In the genomic region with DNA sequence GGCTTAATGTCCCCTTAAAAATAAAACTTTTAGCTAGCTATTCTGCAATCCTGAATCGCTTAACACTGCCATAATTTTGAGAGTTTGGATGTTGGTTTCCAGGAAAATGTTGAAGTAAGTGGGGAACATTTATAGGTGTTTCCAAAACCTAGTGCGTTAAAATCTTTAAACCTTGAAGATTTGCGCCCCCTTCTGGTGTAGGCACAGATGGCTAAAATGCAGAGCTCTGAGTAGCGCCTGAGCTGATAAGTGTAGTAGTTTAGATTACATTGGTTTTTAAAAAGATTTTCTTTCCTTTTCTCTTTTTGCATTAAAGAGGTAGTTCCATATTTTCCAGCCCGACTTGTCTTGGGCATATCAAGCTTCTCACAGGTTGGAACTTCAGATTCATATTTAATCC, we compare ENCODE assay signal across 9 mouse cellular contexts. TPM values are rescaled to one million over a fixed set of nuclear protein-coding genes. Genes with fewer than 3 reads are reported as not detected.
A peak's percentile ranks its signal among the peaks of the same experiment; 100 is the strongest.
DNase-seq lines count a peak whose midpoint lies in the region; ATAC-seq lines count a peak whose summit lies in the region.
"Had no signal": no experiment of that assay in that cellular context is flagged by ENCODE, and none has a peak within 500 bp of the region (broad histone marks: within the 10 kb centered on the region; RNA-seq: fewer than 3 reads in every experiment).

No protein-coding gene starts in this region.

- no peaks in the 10 kb centered on the region; the same call in 1 of the 2 replicates for H3K36me3 ChIP-seq in limb, embryonic 11.5 days (ENCODE audit: control insufficient read depth, insufficient read depth, low read length)

- H3K4me2 ChIP-seq in limb, embryonic 11.5 days (ENCODE audit: low read depth, severe bottlenecking): no peak overlapping the region
- H3K4me2 ChIP-seq: heart, embryonic 13.5 days had no signal

- WGBS in limb, embryonic 11.5 days: 43% methylated on average over 5 of the region's 5 CpGs

- no peaks in the 10 kb centered on the region for H3K4me1 ChIP-seq in limb, embryonic 11.5 days (ENCODE audit: control insufficient read depth, insufficient read depth, low read length)

- intact Hi-C loops in gastrocnemius, postnatal 14 days (cut with DNase I; ENCODE audit: low total_unique reads): loop anchor here (5.0 kb wide), 1 partner anchor 162 kb away; no protein-coding TSS in a partner anchor

- no peak overlapping the region for H3K4me3 ChIP-seq in limb, embryonic 11.5 days (ENCODE audit: low read depth, low read length)
- H3K4me3 ChIP-seq: heart, embryonic 13.5 days; myocyte had no signal

- no peaks in the 10 kb centered on the region for H3K9me3 ChIP-seq in limb, embryonic 11.5 days (ENCODE audit: control insufficient read depth, low read length)
- H3K9me3 ChIP-seq: heart, embryonic 13.5 days had no signal

- H3K27ac ChIP-seq in limb, embryonic 11.5 days (replicated peaks; ENCODE audit: low read depth, low read length): no peak overlapping the region

- H3K9ac ChIP-seq in limb, embryonic 11.5 days (ENCODE audit: low read length): no peak overlapping the region
- H3K9ac ChIP-seq: heart, embryonic 13.5 days had no signal

- no peaks in the 10 kb centered on the region for H3K27me3 ChIP-seq in limb, embryonic 11.5 days (ENCODE audit: control insufficient read depth, insufficient read depth, low read length)
- H3K27me3 ChIP-seq: heart, embryonic 13.5 days had no signal

- peak; percentile 69 to 74 for DNase-seq in left cerebral cortex, adult 18-20 months (ENCODE audit: low spot score in 2 of 2)
- no peak for DNase-seq in left cerebral cortex, adult 11 months (ENCODE audit: low spot score)
- peak; percentile 48 for DNase-seq in MN1 (ENCODE audit: low spot score)
- peak; percentile 71 for DNase-seq in brain, adult 2 months (ENCODE audit: low read depth, low spot score)
- DNase-seq in gastrocnemius, postnatal 14 days: peak; percentile 37
- DNase-seq in limb, embryonic 11.5 days (ENCODE audit: low spot score): peak; percentile 69
- DNase-seq in right cerebral cortex, postnatal 10 days (ENCODE audit: low spot score in 2 of 2): peak; percentile 68 to 83

- ATAC-seq in limb, embryonic 11.5 days (ENCODE audit: insufficient number of reproducible peaks, low FRiP score, low TSS enrichment, low read depth): no peak

RNA-seq across cellular contexts. Expression of a gene that starts 38.1 kb away (rescaled TPM):
- 1 to 10 TPM; 1.4 to 2.6 TPM for total RNA-seq in left cerebral cortex, adult 18-20 months (2021)
- under 1 TPM; 0.27 to 0.53 TPM for total RNA-seq in gastrocnemius, postnatal 14 days (2021)
- polyA plus RNA-seq in limb, embryonic 11.5 days (2014; fragmentation: Nextera tagmentation; extraction: Ambion mirVana): 1.1 and 1.3 TPM in 2 replicates

RNA-seq across cellular contexts. Expression of a gene that starts 40.0 kb away (rescaled TPM):
- total RNA-seq in left cerebral cortex, adult 18-20 months (2021): not detected
- total RNA-seq in gastrocnemius, postnatal 14 days (2021): not detected
- polyA plus RNA-seq in limb, embryonic 11.5 days (2014; fragmentation: Nextera tagmentation; extraction: Ambion mirVana): 0.14 TPM in 1 of 2 replicates, not detected in the other

RNA-seq across cellular contexts. Expression of a gene that starts 48.3 kb away (rescaled TPM):
- 10 to 100 TPM; 45.3 to 48.1 TPM for total RNA-seq in left cerebral cortex, adult 18-20 months (2021)
- total RNA-seq in gastrocnemius, postnatal 14 days (2021): 10 to 100 TPM; 50.4 to 56.3 TPM
- polyA plus RNA-seq in limb, embryonic 11.5 days (2014; fragmentation: Nextera tagmentation; extraction: Ambion mirVana): 111 and 115 TPM in 2 replicates
